Mouse (Mus musculus): ENCODE measurements around the gene Arsg.
A peak's percentile ranks its signal among the peaks of the same experiment; 100 is the strongest.

Gene Arsg

DNA sequence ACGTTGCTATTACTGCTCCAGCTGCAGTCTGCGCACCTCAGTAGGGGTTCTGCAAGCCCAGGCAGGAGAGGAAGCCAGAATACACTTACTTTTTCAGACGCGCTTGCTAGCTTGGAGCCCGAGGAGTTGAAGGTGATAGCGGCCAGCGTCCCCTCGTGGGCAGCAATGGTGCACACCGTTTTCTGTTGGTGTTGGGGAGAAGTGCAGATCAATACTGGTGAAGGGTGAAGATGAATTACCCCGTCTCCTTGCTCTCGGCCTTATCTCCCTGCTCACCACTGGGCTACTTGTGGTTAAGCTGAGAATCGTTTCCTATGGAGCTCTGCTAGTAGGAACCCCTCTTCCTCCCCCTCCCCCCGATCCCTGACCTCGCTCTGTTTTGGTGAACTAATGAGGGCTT is 110.8 kb downstream of the Arsg start:
- DNase-seq (ENCODE audit: low read depth, low spot score) = no peak

- peak; percentile 65 for DNase-seq (ENCODE audit: low read depth, low spot score)
These were observed 111.9 kb downstream of the Arsg start for GRCm38 (mm10) chr11:109584843-109585713.

DNA sequence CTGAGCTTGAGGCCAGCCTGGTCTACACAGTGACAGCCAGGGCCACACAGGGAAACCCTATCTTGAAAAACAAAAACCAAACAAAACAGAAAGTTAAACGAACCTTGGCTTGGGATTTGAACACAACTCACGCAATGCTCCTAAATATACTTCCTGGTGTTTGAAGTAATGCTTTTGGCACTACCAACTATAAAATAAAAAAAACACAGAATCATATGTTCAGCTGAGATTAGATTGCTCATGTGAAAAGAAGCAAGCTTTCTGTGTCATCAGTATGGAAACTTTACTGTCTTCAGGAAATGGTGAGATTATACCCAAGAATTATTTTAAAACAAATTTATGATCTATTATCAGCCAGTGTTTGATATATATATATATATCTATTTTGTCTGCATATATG is 113.2 kb downstream of the Arsg start:
- no peak for DNase-seq (ENCODE audit: low read depth, low spot score)

DNA sequence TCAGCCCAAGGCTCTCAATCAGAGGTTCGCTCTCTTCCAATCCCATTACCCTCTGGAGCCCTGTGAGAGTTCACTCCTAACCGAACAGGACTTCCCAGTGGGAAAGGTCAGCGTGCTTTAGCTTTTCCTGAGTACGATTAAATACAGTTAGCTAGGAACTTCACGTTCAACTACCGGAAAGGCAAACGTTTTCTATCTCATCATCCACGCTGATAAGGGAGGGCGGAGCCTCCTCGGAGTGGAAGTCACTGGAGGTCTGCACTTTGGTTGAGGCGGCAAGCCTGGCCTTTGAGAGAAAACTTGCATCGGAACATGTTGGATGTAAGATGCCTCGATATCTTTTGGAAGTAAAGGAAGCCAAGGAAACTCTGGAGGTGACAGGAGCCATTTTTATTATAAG is 113.8 kb downstream of the Arsg start:
- no peak for DNase-seq (ENCODE audit: low read depth, low spot score)

DNA sequence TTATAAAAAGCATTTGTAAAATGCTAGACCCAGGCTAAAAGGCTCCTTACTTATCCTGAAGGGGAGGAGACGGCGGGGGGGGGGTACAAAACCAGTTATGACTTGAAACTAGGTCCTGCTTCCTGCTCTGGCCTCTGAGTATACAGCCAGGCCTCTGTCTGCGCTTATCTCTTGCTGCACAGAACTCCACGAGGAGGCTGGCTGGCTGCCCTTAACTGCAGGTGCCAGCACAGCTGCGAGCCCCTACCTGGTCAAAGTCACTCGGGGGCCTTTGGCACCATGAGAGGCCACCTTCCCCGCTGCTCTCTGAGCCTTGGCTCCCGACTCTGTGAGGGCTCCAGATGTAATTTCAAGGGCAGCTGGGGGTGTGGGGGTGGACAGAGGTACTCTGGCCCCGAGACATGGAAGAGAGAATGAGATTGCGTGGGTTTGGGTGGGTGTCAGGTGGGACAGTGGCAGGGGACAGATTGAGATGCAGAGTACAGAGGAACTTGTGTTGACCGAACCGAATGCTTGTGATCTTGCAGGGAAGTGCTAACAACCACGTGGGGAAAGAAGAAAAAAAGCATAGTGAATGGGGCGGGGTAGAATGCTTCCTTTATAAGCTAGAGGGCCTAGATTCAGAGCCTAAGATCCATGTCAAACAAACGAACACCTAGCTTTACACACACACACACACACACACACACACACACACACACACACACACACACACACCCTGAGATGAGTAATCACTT is 114.6 kb downstream of the Arsg start:
- no peak for DNase-seq (ENCODE audit: low read depth, low spot score)

DNA sequence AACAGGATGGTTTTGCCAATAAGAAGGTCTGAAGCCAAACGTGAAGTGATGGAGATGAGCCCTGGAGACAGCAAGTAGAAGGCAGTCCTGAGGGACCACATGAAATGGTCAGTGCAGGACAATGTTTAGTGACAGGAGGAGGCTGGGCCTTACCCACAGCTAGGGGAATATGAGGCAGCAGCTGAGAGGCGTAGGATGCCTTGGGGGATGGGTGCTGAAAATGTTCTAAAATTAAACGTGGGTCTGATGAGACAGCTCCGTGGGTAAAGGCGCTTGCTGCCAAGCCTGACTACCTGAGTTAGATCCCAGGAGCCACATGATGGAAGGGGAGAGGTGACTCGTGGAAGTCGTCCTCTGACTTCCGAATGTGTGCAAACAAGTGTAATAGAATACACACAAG is 116.8 kb downstream of the Arsg start:
- no peak for DNase-seq (ENCODE audit: low read depth, low spot score)

- no peak for DNase-seq (ENCODE audit: low read depth, low spot score)
These were observed 118.3 kb downstream of the Arsg start for GRCm38 (mm10) chr11:109591511-109591910.

- DNase-seq (ENCODE audit: low read depth, low spot score) = no peak
These were observed 120.2 kb downstream of the Arsg start for GRCm38 (mm10) chr11:109593200-109593981.

- no peak for DNase-seq (ENCODE audit: low read depth, low spot score)
These were observed 121.6 kb downstream of the Arsg start for GRCm38 (mm10) chr11:109594761-109595160.

DNA sequence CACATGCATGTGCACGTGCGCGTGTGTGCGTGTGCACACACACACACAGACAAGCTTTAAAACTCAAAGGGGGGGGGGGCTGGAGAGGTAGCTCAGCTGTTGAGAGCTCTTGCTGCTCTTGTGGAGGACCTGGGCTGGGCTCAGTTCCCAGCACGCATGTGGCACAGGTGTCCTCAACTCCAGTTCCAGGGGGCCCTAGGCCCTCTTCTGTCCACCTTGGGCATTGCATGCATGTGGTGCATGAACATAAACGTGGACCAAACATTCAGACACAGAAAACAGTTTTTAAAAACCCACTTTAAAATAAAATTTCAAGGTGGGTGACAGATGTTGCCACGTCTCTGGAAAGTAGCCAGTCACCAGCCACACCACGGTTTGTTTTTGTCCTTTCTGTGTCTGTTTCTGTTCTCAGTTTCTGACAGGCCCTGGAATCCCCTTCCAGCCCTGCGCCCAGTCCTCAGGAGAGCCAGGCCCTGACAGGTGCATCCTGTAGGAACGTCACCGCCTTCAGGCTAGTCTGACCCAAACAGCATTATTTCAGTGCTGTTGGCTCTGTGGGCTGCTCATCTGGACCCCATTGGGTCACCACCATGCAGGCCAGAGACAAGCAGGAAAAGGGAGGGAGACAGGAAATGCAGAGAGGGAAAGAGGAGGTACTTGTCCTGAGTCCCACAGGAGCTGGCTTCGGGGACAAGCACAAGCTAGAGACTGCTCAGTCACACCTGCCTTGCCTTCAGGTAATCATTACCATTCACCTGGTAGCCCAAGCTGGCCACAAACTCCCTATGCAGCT is 125.8 kb downstream of the Arsg start:
- no peak for DNase-seq (ENCODE audit: low read depth, low spot score)

DNA sequence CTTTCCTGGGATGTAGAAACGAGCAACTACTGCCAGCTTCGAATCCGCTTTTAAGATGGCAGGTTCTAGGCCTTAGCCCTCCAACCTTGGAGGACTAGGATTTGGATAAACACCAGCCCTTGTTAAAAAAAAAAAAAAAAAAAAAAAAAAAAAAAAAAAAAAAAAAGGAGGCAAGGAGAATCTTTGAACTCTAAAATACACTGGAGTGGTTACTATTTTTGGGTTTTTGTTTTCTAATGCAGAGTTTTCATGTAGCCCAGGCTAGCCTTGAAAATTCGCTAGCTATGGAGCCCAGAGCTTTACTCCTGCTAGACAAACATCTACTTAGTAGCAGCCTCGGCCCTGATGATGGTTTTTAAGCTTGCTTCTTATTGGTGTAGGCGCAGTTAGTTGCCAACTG is 134.4 kb downstream of the Arsg start:
- no peak for DNase-seq (ENCODE audit: low read depth, low spot score)

GRCm38 (mm10) chr11:109608976-109609625 is 135.9 kb downstream of the Arsg start:
- no peak for DNase-seq (ENCODE audit: low read depth, low spot score)

DNA sequence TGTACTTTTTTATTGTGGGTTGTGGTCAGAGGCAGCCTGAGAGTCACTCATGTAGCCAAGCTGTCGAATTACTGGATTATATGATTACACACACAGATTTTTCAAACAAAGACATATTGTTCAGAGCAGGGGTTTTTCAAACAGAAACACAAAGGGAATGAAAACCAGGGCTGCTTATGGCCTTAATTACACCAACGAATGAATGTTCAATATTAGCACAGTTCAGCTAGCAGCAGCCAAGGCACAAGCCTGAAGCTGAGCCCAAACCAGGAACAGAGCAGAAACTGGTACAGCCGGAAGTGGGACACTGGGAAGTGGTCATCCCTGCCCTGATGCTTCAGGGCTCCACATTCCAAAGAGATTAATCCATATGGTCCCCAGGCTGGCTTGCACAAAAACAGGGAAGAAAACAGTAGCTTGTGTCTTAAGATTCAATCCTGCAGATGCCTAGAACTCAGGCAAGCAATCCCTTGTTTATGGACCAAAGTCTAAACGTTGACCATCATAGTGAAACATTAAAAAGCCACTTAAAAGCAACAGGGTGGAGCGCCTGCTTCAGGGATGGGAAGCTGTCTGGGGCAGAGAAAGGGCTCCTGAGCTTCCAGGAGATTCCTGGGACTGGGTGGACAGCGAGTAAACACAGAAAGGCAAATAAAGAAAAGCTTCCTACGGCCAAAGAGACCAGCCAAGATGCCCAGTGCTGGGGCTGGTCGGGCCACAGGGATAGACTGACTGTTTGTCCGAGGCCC is 137.0 kb downstream of the Arsg start:
- DNase-seq (ENCODE audit: low read depth, low spot score) = no peak

- no peak for DNase-seq (ENCODE audit: low read depth, low spot score)
These were observed 137.7 kb downstream of the Arsg start for GRCm38 (mm10) chr11:109610795-109611302.

GRCm38 (mm10) chr11:109611303-109612149 is 138.4 kb downstream of the Arsg start, which contains the start of gene Wipi1:
TSS of gene Wipi1 (minus strand) at chr11:109611967.
- DNase-seq (ENCODE audit: low read depth, low spot score) = peak; percentile 96

DNA sequence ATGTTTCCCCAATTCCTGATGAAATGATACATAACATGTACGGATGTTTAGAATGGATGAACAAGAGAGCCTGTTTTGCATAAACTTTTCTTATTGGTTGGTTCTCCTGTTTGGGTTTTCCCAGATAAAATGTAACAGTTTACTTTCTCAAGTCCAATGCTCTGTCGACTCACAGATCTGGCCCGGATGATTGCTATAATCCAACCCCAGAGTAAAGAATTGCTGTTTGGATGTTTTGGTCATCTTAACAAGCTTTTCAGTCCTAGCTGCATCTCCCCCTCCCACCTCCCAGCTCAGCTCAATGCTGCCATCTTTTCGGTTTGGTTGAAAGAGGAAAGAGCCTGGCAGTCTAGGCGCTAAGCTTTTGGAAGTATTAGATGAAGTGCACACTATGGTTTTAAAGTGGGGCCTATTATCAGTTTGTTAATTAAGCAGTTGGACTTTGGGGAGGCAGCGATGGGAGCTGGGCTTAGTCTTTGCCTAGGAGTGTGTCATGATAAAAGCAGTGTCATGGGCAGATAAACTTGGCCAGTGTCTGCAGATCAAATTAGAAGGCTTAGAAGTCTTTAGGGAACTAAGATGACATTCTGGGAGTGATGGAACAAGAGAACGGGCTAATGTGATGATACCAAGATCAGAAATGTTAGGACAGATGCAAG is 139.8 kb downstream of the Arsg start:
- DNase-seq (ENCODE audit: low read depth, low spot score) = no peak

DNA sequence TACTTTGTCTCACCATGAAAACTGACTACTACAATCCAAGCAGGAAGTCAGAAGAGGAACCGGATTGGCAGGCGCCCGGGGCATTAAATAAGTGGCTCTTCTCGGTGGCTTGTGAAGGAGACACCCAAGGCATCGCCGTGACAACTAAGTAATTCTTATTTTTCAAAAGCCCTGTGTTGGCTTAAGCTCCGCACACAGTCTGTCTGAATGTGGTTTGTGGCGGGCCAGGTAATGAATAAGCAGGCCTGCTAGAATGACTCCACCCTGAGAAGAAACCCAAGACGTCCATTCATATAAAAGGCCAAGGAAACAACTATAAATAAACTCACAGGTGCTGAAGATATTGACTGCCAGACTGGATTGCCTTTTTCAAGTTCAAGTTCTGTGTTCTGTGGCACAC is 142.1 kb downstream of the Arsg start:
- DNase-seq (ENCODE audit: low read depth, low spot score) = no peak

- no peak for DNase-seq (ENCODE audit: low read depth, low spot score)
These were observed 143.2 kb downstream of the Arsg start for GRCm38 (mm10) chr11:109616352-109616751.
